Mouse (Mus musculus): ENCODE results near the gene Peli1.
"Not testable (repeated sequence)": the region's sequence is repeated elsewhere in the genome, so short reads cannot be mapped to it uniquely, and the experiment has no call there.

Gene Peli1

DNA sequence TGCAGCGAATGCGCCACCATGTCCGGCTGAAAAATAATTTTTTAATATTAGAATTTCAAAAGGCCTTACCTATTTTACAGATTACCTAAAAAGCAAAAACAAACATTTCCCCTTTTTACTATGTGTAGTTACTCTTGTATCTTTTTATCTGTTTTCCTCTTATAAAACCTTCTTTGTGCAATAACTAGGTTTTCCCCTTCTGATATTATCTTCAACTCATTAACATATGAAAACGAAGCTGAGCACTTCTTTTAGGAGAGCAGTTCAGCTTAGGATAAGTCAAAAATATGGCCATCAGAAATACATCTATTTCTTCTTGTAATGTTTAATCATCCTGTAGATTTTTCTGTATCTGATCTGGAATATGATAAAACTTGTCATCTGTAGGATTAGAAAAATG, 50.7 kb downstream of the Peli1 start:
- intact Hi-C loops (cut with DNase I): no loop called here

DNA sequence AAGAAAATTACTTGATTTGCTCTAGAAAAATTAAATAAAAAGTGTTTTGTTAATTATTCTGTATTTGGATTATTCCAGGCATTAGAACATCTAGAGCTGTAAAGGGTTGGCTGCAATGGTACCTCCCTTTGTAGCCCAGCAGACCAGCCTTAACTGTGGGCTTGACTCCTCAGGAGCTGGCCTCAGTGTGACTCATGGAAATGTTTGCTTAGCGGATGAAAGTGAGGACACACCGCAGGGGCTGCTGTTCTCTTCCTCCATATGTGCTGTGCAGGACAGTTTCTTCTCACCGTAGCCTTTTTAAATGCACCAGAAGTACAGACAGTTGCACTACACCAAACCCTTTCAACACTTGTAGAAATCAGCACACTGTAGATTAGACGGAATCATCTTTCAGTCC, 58.4 kb downstream of the Peli1 start:
- intact Hi-C loops (cut with DNase I): no loop called here

DNA sequence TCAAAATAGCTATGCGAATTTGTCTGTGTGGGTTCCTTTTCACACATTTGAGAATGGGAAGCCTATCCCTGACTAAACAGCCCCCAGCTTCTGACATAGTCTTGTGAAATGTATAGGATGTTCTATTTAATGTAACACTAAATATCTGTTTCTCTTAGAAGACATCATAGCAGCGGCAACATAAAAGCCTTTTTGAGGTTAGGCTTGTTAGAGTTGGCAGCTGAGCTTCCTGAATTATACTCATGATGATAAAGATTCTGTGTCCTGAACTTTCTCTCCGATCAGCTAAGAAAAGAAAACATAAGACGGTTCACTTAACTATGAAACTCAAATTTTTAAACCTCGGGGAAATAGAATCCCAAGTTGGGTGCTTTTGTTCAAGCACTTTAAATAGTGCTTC, 59.2 kb downstream of the Peli1 start:
- intact Hi-C loops (cut with DNase I): no loop called here

DNA sequence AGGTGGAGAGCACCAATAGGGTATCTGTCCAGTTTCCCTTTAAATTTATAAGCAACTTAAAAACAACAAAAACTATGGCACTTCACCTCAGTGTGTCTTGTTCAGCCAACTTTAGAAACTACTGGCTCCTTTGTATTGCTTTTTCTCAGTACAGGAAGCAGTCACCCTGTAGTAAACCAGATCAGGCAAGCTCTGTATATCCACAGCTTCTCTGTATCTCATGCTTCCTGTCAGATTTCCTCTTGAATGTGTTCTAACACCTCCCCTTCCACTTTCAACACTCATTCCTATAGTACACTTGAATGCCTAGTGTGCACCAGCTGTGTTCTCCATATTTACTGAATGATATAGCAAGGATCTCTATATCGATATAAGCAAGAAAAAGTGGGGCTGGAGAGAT, 60.6 kb downstream of the Peli1 start:
- intact Hi-C loops (cut with DNase I): no loop called here

DNA sequence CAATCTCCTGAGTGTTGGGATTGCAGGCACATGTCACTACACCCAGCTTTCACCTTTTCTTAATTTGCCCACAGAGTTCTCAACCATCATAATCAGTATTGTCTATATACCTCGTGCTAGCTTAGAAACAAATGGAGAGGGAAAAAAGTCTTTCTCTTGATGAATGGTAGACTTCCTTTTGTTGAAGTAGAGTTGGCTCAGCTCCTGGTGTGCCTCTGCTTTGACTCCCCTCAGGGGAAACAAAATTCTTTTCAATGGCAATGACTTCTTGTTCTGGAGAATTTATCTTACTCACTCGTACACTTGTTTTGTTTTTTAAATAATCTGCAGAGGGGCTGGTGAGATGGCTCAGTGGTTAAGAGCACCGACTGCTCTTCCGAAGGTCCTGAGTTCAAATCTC, 62.0 kb downstream of the Peli1 start:
- intact Hi-C loops (cut with DNase I): no loop called here

DNA sequence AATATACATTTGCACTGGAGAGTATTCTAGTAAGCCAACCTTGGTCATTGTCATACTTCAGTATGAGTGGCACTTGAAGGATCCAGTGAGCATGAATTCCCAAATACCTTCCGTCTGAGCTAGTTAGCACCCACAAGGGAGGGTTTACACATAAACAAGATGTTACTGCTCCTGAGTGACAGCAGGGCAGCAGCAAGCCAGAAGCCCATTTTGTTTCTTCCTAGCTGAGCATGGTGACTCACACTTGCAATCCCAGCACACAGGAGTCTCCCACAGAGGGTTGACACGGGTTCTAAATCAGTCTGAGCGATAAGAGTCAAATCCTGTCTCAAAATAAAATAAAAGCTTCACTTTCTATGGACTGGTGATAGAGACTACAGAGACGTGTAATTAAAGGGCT, 66.5 kb downstream of the Peli1 start:
- intact Hi-C loops (cut with DNase I): no loop called here

DNA sequence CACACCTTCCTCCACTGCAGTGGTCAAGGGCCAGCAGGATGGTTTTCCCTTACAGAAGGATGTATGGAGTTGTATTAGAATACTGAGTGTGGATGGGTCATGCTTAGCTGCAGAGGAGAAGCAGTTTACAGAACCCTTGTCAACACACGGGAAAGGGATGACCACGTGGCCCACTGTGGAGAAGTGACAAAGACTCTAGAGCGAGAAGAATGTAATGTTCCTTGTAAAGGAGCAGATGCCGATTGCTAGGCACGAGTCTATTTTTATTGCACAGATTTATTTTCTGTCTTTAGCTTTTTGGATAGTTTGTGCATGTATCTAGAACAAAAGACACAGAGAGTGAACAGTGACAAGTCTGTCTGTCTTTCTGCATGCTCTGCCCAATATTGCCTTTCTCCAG, 71.0 kb downstream of the Peli1 start:
- intact Hi-C loops (cut with DNase I): no loop called here

DNA sequence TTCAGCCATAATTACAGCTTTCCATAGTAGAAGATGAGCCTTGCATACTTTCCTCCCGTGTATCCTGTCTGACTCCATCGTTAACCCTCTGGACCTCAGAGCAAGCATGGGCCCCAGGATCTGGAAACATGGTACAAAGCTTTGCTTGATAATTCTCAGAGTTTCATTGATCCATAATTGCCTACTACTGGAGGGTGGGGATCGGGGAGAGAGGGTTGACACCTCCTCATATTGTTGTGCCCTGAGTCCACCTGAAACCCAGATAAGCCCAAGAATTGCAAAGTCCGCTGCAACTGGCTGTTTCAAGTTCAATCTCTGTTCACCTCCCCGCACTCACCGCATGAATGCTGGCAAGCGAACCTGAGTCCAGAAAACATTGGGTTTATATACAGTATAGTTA, 72.1 kb downstream of the Peli1 start:
- intact Hi-C loops (cut with DNase I): no loop called here

DNA sequence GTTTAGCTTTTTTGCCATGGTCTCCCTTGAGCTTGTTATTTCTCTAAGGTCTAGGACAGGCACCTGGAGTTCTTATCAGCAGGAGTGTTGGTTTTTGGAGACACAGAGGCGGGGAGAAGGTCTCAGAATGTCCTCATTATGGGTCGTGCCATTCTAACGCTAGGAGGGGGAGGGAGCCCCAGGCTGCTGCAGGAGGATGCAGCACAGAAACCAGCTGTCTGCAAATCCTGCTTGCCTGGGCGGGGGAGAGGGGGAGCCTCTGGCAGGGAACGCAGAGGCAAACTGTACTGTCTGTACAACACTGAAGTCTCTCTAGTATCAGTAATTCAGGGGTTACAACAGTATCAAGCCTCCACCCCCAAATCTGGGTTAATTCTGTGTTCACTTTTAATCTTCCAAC, 72.6 kb downstream of the Peli1 start:
- intact Hi-C loops (cut with DNase I): no loop called here

DNA sequence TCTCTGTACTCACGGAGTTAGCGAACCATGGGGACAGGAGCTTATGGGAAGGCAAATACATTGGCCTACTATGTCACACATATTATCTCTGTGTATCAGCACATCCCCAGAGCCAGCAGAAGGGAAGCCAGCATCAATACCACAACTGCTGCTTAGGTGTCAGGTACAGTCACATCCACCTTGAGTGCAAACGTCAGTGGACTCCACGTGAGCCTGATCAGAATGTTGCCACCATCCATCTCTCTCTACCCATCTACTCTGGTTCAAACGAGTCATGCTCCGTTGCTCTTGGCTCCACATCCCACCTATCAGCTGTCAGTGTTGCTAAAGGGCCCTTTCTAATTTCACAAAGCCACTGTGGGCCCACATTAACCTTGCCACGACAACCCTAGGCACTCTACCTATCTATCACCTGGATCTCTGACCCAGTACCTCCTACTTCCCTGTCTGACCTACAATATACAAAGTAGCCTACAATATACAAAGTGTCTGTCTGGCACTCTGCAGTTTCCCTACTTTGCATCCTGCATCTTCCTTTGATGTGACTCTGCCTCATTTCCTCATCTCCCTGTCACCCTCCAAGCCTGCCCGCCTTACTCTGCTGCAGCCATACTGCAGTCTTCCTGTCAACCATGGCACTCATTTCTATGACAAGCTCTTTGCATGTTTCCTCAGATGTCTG, 73.4 kb downstream of the Peli1 start:
- intact Hi-C loops (cut with DNase I): no loop called here

DNA sequence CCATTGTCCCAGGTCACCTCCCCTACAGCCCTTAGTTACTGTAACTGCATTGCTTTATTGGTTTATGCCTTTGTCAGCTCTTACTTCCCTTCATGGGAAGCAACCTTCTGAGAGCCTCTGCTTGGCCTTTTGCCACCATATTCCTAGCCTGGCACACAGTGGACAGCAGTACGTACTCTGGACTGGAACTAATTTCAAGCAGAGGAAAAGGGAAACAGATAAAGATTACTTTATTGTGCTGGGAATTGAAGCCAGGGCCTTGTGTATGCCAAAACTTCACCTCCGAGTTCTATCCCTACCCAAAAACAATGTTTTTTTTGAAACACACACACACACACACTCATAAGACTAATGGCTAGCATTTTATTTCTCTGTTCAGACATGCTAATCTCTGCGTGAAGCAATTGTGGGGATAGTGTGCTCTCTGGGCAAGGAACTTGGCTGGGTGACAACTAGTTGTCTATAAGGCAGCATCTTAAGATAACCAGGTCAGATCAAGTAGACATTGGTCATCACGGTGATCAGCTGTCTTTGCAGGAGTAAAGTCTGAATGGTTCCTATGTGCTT, 74.0 kb downstream of the Peli1 start:
- intact Hi-C loops (cut with DNase I): no loop called here

DNA sequence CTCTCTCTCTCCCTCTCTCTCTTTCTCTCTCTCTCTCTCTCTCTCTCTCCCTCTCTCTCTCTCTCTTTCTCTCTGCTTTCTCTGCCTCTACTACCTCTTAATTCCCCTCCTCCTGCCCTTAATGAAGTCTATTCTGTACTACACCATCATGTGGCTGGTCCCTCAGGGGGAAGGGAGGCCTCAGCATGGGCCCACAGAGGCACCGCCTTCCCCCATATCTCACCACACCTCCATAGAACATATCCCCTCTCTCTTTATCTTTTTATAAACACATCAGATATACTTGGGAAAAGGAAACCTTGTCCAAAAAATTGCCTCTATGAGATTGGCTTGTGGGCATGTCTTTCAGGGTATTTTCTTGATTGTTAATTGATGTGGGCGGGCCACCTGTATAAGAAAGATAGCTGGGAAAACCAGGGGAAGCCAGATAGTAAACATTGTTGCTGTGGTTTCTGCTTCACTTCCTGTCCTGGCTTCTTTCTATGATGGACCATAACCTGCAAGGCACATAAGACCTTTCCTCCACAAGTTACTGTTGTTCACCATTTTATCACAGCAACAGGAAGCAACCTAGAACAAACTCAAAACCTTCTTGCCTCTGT, 75.5 kb downstream of the Peli1 start:
- intact Hi-C loops (cut with DNase I): no loop called here

DNA sequence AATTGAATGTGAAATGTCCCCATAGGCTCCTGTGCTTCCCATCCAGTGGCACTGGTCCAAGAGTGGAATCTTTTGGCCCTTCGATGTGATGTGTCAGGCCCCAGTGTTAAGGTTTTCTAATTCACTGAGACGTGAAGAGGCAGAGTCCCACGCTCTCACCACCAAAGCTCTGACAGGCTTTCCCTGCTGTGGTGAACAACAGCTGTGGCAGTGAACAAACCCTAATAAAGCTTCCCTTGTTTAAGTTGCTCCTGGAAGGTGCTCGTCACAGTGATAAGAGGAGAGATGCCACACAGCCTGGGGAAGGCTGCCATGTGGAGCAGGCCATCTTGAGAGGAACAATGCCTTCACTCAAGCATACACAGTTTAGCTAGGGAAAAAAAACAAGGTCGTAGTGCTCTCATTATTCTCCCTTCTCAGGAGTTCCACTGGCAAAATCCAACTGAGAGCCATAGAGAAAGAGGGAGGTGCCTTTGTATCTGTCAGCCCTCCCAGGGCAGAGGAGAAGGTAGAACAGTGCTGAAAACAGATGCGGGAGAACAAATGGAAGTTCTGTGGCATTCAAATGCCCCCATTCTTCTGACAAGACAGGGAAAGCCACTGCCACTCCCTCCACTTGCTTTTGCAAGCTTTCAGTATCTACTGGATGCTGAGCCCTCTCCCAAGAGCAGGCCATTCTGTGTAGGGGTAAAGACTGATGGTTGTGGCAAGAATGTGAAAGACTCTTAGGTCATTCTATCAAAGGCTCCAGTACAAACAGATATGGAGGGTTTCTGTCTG, 77.9 kb downstream of the Peli1 start:
- intact Hi-C loops (cut with DNase I): no loop called here

DNA sequence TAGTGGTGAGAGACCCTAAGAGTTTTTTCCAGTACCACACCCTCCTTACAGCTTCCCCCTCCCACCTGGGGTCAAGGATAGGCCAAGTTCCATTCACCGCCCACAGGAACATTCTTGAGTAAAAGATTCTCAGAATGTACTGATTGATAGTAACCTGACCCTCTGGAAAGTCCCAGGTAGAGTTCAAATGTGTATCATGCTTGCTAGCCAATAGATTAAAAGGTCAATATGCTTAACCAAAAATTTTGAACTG, 78.4 kb downstream of the Peli1 start:
- intact Hi-C loops (cut with DNase I): not testable (repeated sequence)

DNA sequence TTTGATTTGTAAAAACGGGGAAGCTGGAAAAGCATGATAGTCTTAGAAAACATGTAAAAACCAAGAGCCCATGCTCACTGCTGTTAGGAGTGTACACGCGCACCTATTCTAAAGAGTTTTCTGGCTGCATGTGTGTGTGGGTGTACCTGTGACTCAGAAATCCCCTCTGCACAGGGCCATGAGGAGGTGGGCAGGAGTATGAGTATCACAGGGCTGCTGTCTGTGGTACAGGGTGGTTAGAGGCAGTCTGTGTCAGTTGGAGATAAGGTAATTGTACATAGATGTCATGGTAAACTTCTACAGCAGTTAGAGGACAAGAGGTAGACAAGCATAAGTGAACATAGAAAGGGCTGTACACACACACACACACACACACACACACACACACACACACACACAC, 81.2 kb downstream of the Peli1 start:
- intact Hi-C loops (cut with DNase I): no loop called here

DNA sequence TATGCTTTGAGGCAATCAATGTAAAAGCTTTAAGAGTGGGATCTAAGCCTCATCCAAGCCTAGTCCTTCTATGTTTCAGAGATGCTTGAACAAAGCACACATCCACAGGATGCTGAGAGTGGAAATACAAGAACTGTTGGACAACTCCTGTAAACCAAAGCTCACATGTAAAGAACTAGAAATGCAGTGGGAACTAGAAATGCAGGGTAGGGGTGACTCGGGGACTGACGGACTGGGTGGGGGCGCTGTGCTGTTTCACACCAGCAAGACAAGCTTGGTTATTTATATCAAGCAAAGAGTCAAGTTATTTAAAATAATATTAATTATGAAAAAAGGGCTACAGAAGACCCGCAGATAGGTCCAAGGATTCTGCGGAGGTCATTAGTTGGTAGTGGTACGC, 82.8 kb downstream of the Peli1 start:
- intact Hi-C loops (cut with DNase I): no loop called here

DNA sequence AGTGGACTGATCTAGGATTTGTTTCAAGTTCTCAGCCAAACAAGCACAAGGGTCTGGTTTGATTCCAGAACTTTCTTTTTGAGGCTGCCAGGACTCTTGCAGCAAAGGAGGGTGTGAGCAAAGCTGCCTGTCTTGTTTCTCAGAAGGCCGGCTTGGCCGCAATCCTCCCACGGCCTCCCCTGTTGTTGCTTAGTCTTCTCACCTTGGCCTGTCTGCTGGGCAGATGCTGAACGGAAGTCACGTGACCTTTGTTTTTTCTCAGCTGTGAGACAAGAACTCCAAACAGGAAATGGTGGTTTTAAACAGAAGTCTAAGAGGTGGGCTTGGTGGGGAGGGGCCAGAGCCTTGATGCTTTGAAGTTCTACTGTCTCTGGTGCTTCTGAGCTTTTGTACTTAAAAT, 83.3 kb downstream of the Peli1 start:
- intact Hi-C loops (cut with DNase I): no loop called here

DNA sequence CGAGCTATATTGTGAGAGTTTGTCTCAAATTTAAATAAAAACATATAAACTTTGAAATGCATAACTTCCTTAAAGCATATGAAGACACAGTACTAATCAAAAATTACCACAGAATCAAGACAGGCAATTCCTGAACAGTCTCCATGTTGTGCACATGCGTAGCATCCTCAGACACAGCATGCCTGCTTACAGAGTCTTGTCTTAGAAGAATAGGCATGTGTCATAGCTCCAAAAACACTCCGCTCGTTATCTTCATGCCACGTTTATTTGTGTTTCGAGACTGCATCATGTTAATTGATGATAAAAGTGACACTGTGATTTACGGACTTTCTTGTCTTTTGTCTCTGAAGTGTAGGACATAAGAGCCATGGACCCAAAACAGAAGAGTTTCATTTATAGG, 84.0 kb downstream of the Peli1 start:
- intact Hi-C loops (cut with DNase I): loop anchor here (5.0 kb wide), 1 partner anchor 263 kb away; no protein-coding TSS in a partner anchor

DNA sequence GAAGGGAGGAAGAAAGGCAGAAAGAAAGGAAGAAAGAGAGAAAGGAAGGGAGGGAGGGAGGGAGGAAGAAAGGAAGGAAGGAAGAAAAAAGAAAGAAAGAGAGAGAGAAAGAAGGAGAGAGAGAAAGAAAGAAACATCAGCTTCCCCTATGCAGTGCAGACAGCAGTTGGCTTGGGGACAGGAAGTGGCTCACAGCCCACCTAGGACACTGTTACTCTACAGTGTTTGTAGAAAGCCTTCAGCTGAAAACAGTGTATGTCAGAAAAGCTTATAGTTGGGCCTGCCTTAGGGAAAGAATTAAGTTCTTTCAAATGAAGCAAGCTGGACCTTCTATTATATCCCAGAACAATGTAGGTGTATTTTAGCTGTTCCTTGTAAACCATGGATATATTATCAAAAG, 85.4 kb downstream of the Peli1 start:
- intact Hi-C loops (cut with DNase I): loop anchor here (5.0 kb wide), 1 partner anchor 264 kb away; no protein-coding TSS in a partner anchor

DNA sequence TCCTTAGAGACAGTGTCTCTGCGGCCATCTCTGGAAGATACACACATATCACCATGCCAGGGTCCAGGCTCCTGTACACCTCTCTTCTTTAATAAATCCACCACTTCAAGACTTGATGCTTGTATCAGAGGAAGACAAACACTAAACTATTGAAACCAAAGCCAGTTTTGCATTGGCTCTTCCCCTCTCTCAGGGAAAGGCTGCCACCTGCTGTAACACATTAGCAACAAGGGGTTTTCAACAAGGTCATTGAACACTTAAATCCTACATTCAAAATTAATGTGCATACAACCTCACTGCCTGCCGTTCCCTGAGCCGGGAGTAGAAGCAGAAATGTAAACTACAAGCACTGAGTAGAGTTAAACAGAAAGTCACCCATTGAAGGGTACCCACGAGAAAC, 87.3 kb downstream of the Peli1 start:
- intact Hi-C loops (cut with DNase I): loop anchor here (1.0 to 5.0 kb wide), 2 partner anchors 266 to 384 kb away; no protein-coding TSS in a partner anchor

DNA sequence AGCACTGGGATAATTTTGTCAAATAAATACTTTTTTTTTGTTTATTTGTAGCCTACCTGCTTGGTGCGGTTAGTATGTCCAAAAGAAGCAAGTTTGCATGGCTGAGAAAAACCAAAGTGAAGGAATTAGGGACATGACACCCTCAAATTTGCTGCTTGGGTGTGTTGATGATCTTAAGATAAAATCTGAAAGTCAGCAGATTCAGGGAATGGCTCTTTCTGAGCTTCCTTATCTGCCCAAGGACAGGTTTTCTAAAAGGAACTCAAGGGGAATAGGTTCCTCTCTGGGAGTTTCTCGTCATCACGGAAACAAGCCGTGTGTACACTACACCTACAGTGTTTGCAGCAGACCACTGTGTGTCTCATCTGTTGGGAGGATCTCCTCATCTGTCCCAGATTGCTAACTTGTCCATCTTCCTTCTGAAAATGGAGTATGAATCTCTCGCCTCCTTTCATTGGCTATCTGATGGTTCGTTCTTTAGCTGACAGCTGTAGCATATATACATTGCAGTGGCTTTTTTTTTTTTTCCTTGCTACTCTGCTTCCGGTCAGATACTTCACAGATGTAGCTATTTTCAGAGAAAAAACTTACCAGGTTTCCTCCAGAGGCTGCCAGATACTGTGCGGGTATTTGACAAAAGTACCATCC, 88.0 kb downstream of the Peli1 start:
- intact Hi-C loops (cut with DNase I): loop anchor here (1.0 to 5.0 kb wide), 2 partner anchors 267 to 385 kb away; no protein-coding TSS in a partner anchor

DNA sequence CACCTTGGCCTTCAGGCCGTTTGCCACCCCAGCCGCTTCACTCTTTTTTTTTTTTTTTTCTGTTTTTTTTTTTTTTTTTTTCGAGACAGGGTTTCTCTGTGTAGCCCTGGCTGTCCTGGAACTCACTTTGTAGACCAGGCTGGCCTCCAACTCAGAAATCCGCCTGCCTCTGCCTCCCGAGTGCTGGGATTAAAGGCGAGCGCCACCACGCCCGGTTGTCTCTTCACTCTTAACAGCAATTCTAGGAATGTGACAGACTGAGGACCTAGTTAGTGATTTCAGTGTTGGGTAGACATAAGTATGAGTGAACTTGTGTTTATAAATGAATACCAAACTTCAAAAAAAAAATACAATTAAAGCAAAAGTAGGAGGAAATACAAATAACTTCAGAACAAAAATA, 88.8 kb downstream of the Peli1 start:
- intact Hi-C loops (cut with DNase I): loop anchor here (5.0 kb wide), 1 partner anchor 268 kb away; no protein-coding TSS in a partner anchor
